Mouse (Mus musculus): ENCODE measurements around the gene Gm17409. TPM values are rescaled to one million over a fixed set of nuclear protein-coding genes. Genes with fewer than 3 reads are reported as not detected.

Gene Gm17409
- polyA plus RNA-seq (2012; rRNA removed), result not detected in 2 replicates

DNA sequence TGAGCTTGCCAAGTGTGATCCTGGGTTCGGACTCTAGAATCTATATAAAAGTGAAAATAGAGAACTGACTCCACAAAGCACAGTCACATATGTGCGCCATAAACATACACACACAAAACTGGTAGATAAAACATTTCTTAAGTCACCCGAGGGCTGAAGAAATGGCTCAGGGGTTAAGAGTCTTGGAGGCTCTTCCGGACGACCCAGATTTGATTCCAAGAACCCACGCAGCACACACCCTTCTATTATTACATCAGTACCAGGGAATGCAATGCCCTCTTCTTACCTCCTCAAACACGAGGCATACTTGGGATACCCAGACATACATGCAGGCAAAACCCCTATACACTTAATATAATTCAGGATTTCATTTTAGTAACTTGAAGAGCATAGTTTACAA, at the start of gene Gm17409:
Gm17409 (plus strand) TSS at position 301 of the 400 bp plus-strand sequence.
- TF ChIP-seq POLR2A (IDR thresholded peaks at IDR 0.05; ENCODE audit: low read depth, low read length) (no peak), CTCF (conservative IDR thresholded peaks at IDR 0.05; ENCODE audit: insufficient read depth, insufficient read length, low read depth, low read length) (no peak)
- peaks cover 9% of the 10 kb centered on the region for H3K36me3 ChIP-seq (ENCODE audit: control insufficient read depth, insufficient read depth, low read length)
- H3K27me3 ChIP-seq (replicated peaks; ENCODE audit: control insufficient read depth, insufficient read depth, low read length), result no peaks in the 10 kb centered on the region
- H3K27ac ChIP-seq (ENCODE audit: insufficient read depth, low read depth, low read length), result no peak within 1 kb of the TSS
- DNase-seq, result no peak
- 85% methylated on average over 7 of the region's 7 CpGs for WGBS
- no peak within 1 kb of the TSS for H3K4me3 ChIP-seq (ENCODE audit: insufficient read depth, low read depth, low read length)
- H3K4me1 ChIP-seq (ENCODE audit: control insufficient read depth, insufficient read depth, low read length), result no peaks in the 10 kb centered on the region

GRCm38 (mm10) chr2:58423319-58423718, 46.6 kb upstream of the Gm17409 start:
- Histone ChIP-seq H3K4me1 (ENCODE audit: control insufficient read depth, insufficient read depth, low read length) (no peaks in the 10 kb centered on the region), H3K27ac (ENCODE audit: insufficient read depth, low read depth, low read length) (no peak overlapping the region), H3K27me3 (replicated peaks; ENCODE audit: control insufficient read depth, insufficient read depth, low read length) (no peaks in the 10 kb centered on the region), H3K36me3 (ENCODE audit: control insufficient read depth, insufficient read depth, low read length) (no peaks in the 10 kb centered on the region), H3K4me3 (ENCODE audit: insufficient read depth, low read depth, low read length) (no peak overlapping the region)
- DNase-seq, result no peak
- TF ChIP-seq POLR2A (IDR thresholded peaks at IDR 0.05; ENCODE audit: low read depth, low read length) (no peak), CTCF (conservative IDR thresholded peaks at IDR 0.05; ENCODE audit: insufficient read depth, insufficient read length, low read depth, low read length) (no peak)
- WGBS, result 56% methylated on average over 5 of the region's 5 CpGs

- TF ChIP-seq CTCF (conservative IDR thresholded peaks at IDR 0.05; ENCODE audit: insufficient read depth, insufficient read length, low read depth, low read length), result no peak
- no peak for TF ChIP-seq POLR2A (IDR thresholded peaks at IDR 0.05; ENCODE audit: low read depth, low read length)
- H3K4me1 ChIP-seq (ENCODE audit: control insufficient read depth, insufficient read depth, low read length), result no peaks in the 10 kb centered on the region
- WGBS, result 89% methylated on average over 13 of the region's 13 CpGs
- H3K4me3 ChIP-seq (ENCODE audit: insufficient read depth, low read depth, low read length), result no peak overlapping the region
- H3K27me3 ChIP-seq (replicated peaks; ENCODE audit: control insufficient read depth, insufficient read depth, low read length), result no peaks in the 10 kb centered on the region
- DNase-seq, result no peak
- H3K36me3 ChIP-seq (ENCODE audit: control insufficient read depth, insufficient read depth, low read length), result no peaks in the 10 kb centered on the region
- H3K27ac ChIP-seq (ENCODE audit: insufficient read depth, low read depth, low read length), result no peak overlapping the region
Observed at GRCm38 (mm10) chr2:58425436-58426004, 44.4 kb upstream of the Gm17409 start.

- DNase-seq, result no peak
- H3K27me3 ChIP-seq (replicated peaks; ENCODE audit: control insufficient read depth, insufficient read depth, low read length), result no peaks in the 10 kb centered on the region
- H3K4me3 ChIP-seq (ENCODE audit: insufficient read depth, low read depth, low read length), result no peak overlapping the region
- WGBS, result 95% methylated on average over 7 of the region's 7 CpGs
- no peak overlapping the region for H3K27ac ChIP-seq (ENCODE audit: insufficient read depth, low read depth, low read length)
- no peaks in the 10 kb centered on the region for H3K36me3 ChIP-seq (ENCODE audit: control insufficient read depth, insufficient read depth, low read length)
- TF ChIP-seq POLR2A (IDR thresholded peaks at IDR 0.05; ENCODE audit: low read depth, low read length) (no peak), CTCF (conservative IDR thresholded peaks at IDR 0.05; ENCODE audit: insufficient read depth, insufficient read length, low read depth, low read length) (no peak)
- no peaks in the 10 kb centered on the region for H3K4me1 ChIP-seq (ENCODE audit: control insufficient read depth, insufficient read depth, low read length)
Observed at GRCm38 (mm10) chr2:58432211-58432610, 37.7 kb upstream of the Gm17409 start.

DNA sequence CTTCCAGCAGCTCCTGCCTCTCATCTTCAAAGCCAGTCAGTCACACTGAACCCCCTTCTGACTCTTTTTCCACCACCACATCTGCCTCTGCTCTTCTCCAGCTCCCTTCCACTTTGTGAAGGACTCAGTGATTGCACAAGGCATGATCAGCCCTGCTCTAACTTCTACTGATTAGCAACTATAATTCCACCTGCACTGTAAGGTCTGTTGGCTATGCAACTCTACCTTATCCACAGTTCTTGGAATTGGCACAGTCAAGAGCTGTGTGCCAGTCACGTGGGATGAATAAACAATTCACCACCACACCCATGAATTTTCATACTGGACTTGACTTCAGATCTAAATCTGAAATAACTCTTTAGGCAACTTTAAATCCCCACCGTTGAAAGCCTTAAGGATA, 36.6 kb upstream of the Gm17409 start:
- no peaks in the 10 kb centered on the region for H3K27me3 ChIP-seq (replicated peaks; ENCODE audit: control insufficient read depth, insufficient read depth, low read length)
- no peaks in the 10 kb centered on the region for H3K4me1 ChIP-seq (ENCODE audit: control insufficient read depth, insufficient read depth, low read length)
- TF ChIP-seq POLR2A (IDR thresholded peaks at IDR 0.05; ENCODE audit: low read depth, low read length) (no peak), CTCF (conservative IDR thresholded peaks at IDR 0.05; ENCODE audit: insufficient read depth, insufficient read length, low read depth, low read length) (no peak)
- no peak overlapping the region for H3K4me3 ChIP-seq (ENCODE audit: insufficient read depth, low read depth, low read length)
- no peak overlapping the region for H3K27ac ChIP-seq (ENCODE audit: insufficient read depth, low read depth, low read length)
- no peaks in the 10 kb centered on the region for H3K36me3 ChIP-seq (ENCODE audit: control insufficient read depth, insufficient read depth, low read length)
- whole genome bisulfite sequencing, result 82% methylated on average over 2 of the region's 2 CpGs
- DNase-seq, result no peak

GRCm38 (mm10) chr2:58434438-58434837, 35.5 kb upstream of the Gm17409 start:
- Histone ChIP-seq H3K27me3 (replicated peaks; ENCODE audit: control insufficient read depth, insufficient read depth, low read length) (no peaks in the 10 kb centered on the region), H3K4me1 (ENCODE audit: control insufficient read depth, insufficient read depth, low read length) (no peaks in the 10 kb centered on the region), H3K4me3 (ENCODE audit: insufficient read depth, low read depth, low read length) (no peak overlapping the region), H3K27ac (ENCODE audit: insufficient read depth, low read depth, low read length) (no peak overlapping the region), H3K36me3 (ENCODE audit: control insufficient read depth, insufficient read depth, low read length) (no peaks in the 10 kb centered on the region)
- TF ChIP-seq CTCF (conservative IDR thresholded peaks at IDR 0.05; ENCODE audit: insufficient read depth, insufficient read length, low read depth, low read length), result no peak
- TF ChIP-seq POLR2A (IDR thresholded peaks at IDR 0.05; ENCODE audit: low read depth, low read length), result no peak
- 71% methylated on average over 2 of the region's 2 CpGs for WGBS
- no peak for DNase-seq

- no peaks in the 10 kb centered on the region for H3K27me3 ChIP-seq (replicated peaks; ENCODE audit: control insufficient read depth, insufficient read depth, low read length)
- no peaks in the 10 kb centered on the region for H3K4me1 ChIP-seq (ENCODE audit: control insufficient read depth, insufficient read depth, low read length)
- no peak overlapping the region for H3K27ac ChIP-seq (ENCODE audit: insufficient read depth, low read depth, low read length)
- 85% methylated on average over 13 of the region's 13 CpGs for WGBS
- no peaks in the 10 kb centered on the region for H3K36me3 ChIP-seq (ENCODE audit: control insufficient read depth, insufficient read depth, low read length)
- DNase-seq, result no peak
- no peak overlapping the region for H3K4me3 ChIP-seq (ENCODE audit: insufficient read depth, low read depth, low read length)
- TF ChIP-seq CTCF (conservative IDR thresholded peaks at IDR 0.05; ENCODE audit: insufficient read depth, insufficient read length, low read depth, low read length) (no peak), POLR2A (IDR thresholded peaks at IDR 0.05; ENCODE audit: low read depth, low read length) (no peak)
Observed at GRCm38 (mm10) chr2:58435507-58435906, 34.4 kb upstream of the Gm17409 start.
